Mouse (Mus musculus): ENCODE measurements at regions not wholly inside any gene's neighbourhood (a gene's known extent, or its start where the extent isn't known, plus 50 kb on each side); places are given as distances from the start of the nearest gene placed in this dataset.

GRCm38 (mm10) chr12:42947961-42948360 is 1262.2 kb downstream of the Dnajb9 start:
- TF ChIP-seq EP300 (optimal IDR thresholded peaks at IDR 0.05): no peak
- no peak for TF ChIP-seq CTCF (IDR thresholded peaks at IDR 0.05; ENCODE audit: low read depth)
